Mouse (Mus musculus) liver (tissue): ENCODE data around the gene Mthfsd.

Experiments used
- DNase-seq: peaks from one replicate; pipeline ENCODE4 v3.0.0-alpha.2; 2020; ENCODE audit warnings: mixed read lengths

The Mthfsd gene

GRCm38 (mm10) chr8:121071454-121071853 is 36.7 kb downstream of the Mthfsd start:
- no peak for DNase-seq

GRCm38 (mm10) chr8:121063649-121064048 is 44.5 kb downstream of the Mthfsd start:
- DNase-seq: no peak

GRCm38 (mm10) chr8:121062521-121062920 is 45.7 kb downstream of the Mthfsd start:
- DNase-seq: no peak

- no peak for DNase-seq
Measured at GRCm38 (mm10) chr8:121059098-121059497, 49.1 kb downstream of the Mthfsd start.

GRCm38 (mm10) chr8:121058081-121058480 is 50.1 kb downstream of the Mthfsd start:
- no peak for DNase-seq

GRCm38 (mm10) chr8:121047441-121047840 is 60.8 kb downstream of the Mthfsd start:
- no peak for DNase-seq

- no peak for DNase-seq
Measured at GRCm38 (mm10) chr8:121043719-121044440, 64.3 kb downstream of the Mthfsd start.
